Mouse (Mus musculus): Measurements from ENCODE around the gene H2-DMb1.
A peak's percentile ranks its signal among the peaks of the same experiment; 100 is the strongest.

The H2-DMb1 gene

GRCm38 (mm10) chr17:34194723-34195122 is 41.9 kb downstream of the H2-DMb1 start:
- no peak for DNase-seq (ENCODE audit: low read depth, low spot score)

GRCm38 (mm10) chr17:34196491-34196890 is 43.6 kb downstream of the H2-DMb1 start:
- DNase-seq (ENCODE audit: low read depth, low spot score), result no peak

- DNase-seq (ENCODE audit: low read depth, low spot score), result peak; percentile 83
Observed at GRCm38 (mm10) chr17:34196941-34197894, 44.3 kb downstream of the H2-DMb1 start, which contains the start of gene Psmb8. Psmb8 (plus strand) TSS chr17:34197721.

- DNase-seq (ENCODE audit: low read depth, low spot score), result no peak
Observed at GRCm38 (mm10) chr17:34197904-34198520, 45.1 kb downstream of the H2-DMb1 start.

- DNase-seq (ENCODE audit: low read depth, low spot score), result no peak
Observed at GRCm38 (mm10) chr17:34198521-34198912, 45.6 kb downstream of the H2-DMb1 start.

- DNase-seq (ENCODE audit: low read depth, low spot score), result no peak
Observed at GRCm38 (mm10) chr17:34199050-34199619, 46.3 kb downstream of the H2-DMb1 start.

- no peak for DNase-seq (ENCODE audit: low read depth, low spot score)
Observed at GRCm38 (mm10) chr17:34200047-34200446, 47.2 kb downstream of the H2-DMb1 start.

- DNase-seq (ENCODE audit: low read depth, low spot score), result no peak
Observed at GRCm38 (mm10) chr17:34200772-34201505, 48.1 kb downstream of the H2-DMb1 start.

GRCm38 (mm10) chr17:34201506-34202055 is 48.7 kb downstream of the H2-DMb1 start:
- no peak for DNase-seq (ENCODE audit: low read depth, low spot score)

- no peak for DNase-seq (ENCODE audit: low read depth, low spot score)
Observed at GRCm38 (mm10) chr17:34202760-34203442, 50.0 kb downstream of the H2-DMb1 start.

GRCm38 (mm10) chr17:34203444-34203843 is 50.6 kb downstream of the H2-DMb1 start, which contains the start of gene Tap2:
Tap2 (plus strand) TSS chr17:34203527.
- no peak for DNase-seq (ENCODE audit: low read depth, low spot score)

GRCm38 (mm10) chr17:34204303-34205010 is 51.6 kb downstream of the H2-DMb1 start:
- DNase-seq (ENCODE audit: low read depth, low spot score), result peak; percentile 61

GRCm38 (mm10) chr17:34205021-34205745 is 52.3 kb downstream of the H2-DMb1 start:
- no peak for DNase-seq (ENCODE audit: low read depth, low spot score)

GRCm38 (mm10) chr17:34205746-34206176 is 52.9 kb downstream of the H2-DMb1 start:
- no peak for DNase-seq (ENCODE audit: low read depth, low spot score)

GRCm38 (mm10) chr17:34206731-34207130 is 53.9 kb downstream of the H2-DMb1 start:
- no peak for DNase-seq (ENCODE audit: low read depth, low spot score)

- DNase-seq (ENCODE audit: low read depth, low spot score), result no peak
Observed at GRCm38 (mm10) chr17:34207456-34207855, 54.6 kb downstream of the H2-DMb1 start.

- DNase-seq (ENCODE audit: low read depth, low spot score), result no peak
Observed at GRCm38 (mm10) chr17:34207866-34208265, 55.0 kb downstream of the H2-DMb1 start.

GRCm38 (mm10) chr17:34208421-34208820 is 55.5 kb downstream of the H2-DMb1 start:
- DNase-seq (ENCODE audit: low read depth, low spot score), result no peak

GRCm38 (mm10) chr17:34209680-34210079 is 56.8 kb downstream of the H2-DMb1 start:
- no peak for DNase-seq (ENCODE audit: low read depth, low spot score)

All from retina, adult 2 months (tissue).